In genomic region chr5:141240841-141241543, GRCm38 (mm10) we compare ENCODE assay signal across 8 mouse cellular contexts. TPM values are rescaled to one million over a fixed set of nuclear protein-coding genes. Genes with fewer than 3 reads are reported as not detected.
DNase-seq lines count a peak whose midpoint lies in the region; ATAC-seq and TF ChIP-seq lines count a peak whose summit lies in the region.

Sdk1 (plus strand) TSS chr5:141241490.

- TF ChIP-seq POLR2A in bone marrow macrophage, adult 2 months (IDR thresholded peaks at IDR 0.05; ENCODE audit: borderline replicate concordance, low read depth, low read length) = no peak
- no peak for TF ChIP-seq POLR2A in heart, adult 2 months (IDR thresholded peaks at IDR 0.05; ENCODE audit: insufficient read depth, low read depth, low read length)
- TF ChIP-seq POLR2A in kidney, adult 2 months (IDR thresholded peaks at IDR 0.05; ENCODE audit: low read depth, low read length) = no peak

- intact Hi-C loops in heart, adult 2 months (cut with DNase I) = loop anchor here (2.0 to 10.0 kb wide), 3 partner anchors 146 to 1214 kb away; no protein-coding TSS in a partner anchor

- H3K4me1 ChIP-seq in bone marrow macrophage, adult 2 months (ENCODE audit: control insufficient read depth, insufficient read depth, low read length) = no peaks in the 10 kb centered on the region
- H3K4me1 ChIP-seq in embryonic facial prominence, embryonic 12.5 days = peaks cover 27% of the 10 kb centered on the region
- peaks cover 2% of the 10 kb centered on the region for H3K4me1 ChIP-seq in heart, adult 2 months (ENCODE audit: control insufficient read depth, insufficient read depth, low read length)
- H3K4me1 ChIP-seq in kidney, adult 2 months (ENCODE audit: control insufficient read depth, insufficient read depth, low read length) = no peaks in the 10 kb centered on the region
- peaks cover 27% of the 10 kb centered on the region for H3K4me1 ChIP-seq in limb, embryonic 11.5 days (ENCODE audit: control insufficient read depth, insufficient read depth, low read length)
- H3K4me1 ChIP-seq in midbrain, embryonic 13.5 days (replicated peaks) = peaks cover 36% of the 10 kb centered on the region

- TF ChIP-seq CTCF in bone marrow macrophage, adult 2 months (IDR thresholded peaks at IDR 0.05; ENCODE audit: low read depth, low read length) = no peak
- peak; percentile 88 for TF ChIP-seq CTCF in heart, adult 2 months (IDR thresholded peaks at IDR 0.05)
- peak; percentile 59 for TF ChIP-seq CTCF in kidney, adult 2 months (conservative IDR thresholded peaks at IDR 0.05; ENCODE audit: insufficient read depth, insufficient read length, low read depth, low read length)

- no peak for TF ChIP-seq EP300 in heart, adult 2 months (IDR thresholded peaks at IDR 0.05; ENCODE audit: insufficient read depth, low read depth, low read length)

- H3K79me2 ChIP-seq in heart, adult 2 months (replicated peaks; ENCODE audit: control insufficient read depth, insufficient read depth, low read length) = no peaks in the 10 kb centered on the region

- no peak within 1 kb of the TSS for H3K27ac ChIP-seq in bone marrow macrophage, adult 2 months (ENCODE audit: insufficient read depth, low read depth, low read length)
- peak within 1 kb of the TSS; percentile 60 for H3K27ac ChIP-seq in embryonic facial prominence, embryonic 12.5 days
- H3K27ac ChIP-seq in heart, adult 2 months = no peak within 1 kb of the TSS
- H3K27ac ChIP-seq in kidney, adult 2 months (ENCODE audit: insufficient read depth, low read depth, low read length) = no peak within 1 kb of the TSS
- H3K27ac ChIP-seq in limb, embryonic 11.5 days (replicated peaks; ENCODE audit: low read depth, low read length) = peak within 1 kb of the TSS; percentile 42; the same call in 1 of the 2 replicates
- peak within 1 kb of the TSS; percentile 75 for H3K27ac ChIP-seq in midbrain, embryonic 13.5 days

- peak; percentile 95 to 96 for DNase-seq in heart, adult 2 months
- peak; percentile 96 for DNase-seq in kidney, adult 2 months
- DNase-seq in limb, embryonic 11.5 days (ENCODE audit: low spot score) = peak; percentile 99
- DNase-seq in spleen, adult 12 weeks (ENCODE audit: low spot score) = peak; percentile 61

- H3K27me3 ChIP-seq in embryonic facial prominence, embryonic 12.5 days = peaks cover 26% of the 10 kb centered on the region
- peaks cover 12% of the 10 kb centered on the region for H3K27me3 ChIP-seq in heart, adult 2 months (ENCODE audit: control insufficient read depth, insufficient read depth, low read length)
- no peaks in the 10 kb centered on the region for H3K27me3 ChIP-seq in kidney, adult 2 months (replicated peaks; ENCODE audit: control insufficient read depth, insufficient read depth, low read length)
- peaks cover 10% of the 10 kb centered on the region for H3K27me3 ChIP-seq in limb, embryonic 11.5 days (ENCODE audit: control insufficient read depth, insufficient read depth, low read length)
- peaks cover 62% of the 10 kb centered on the region for H3K27me3 ChIP-seq in midbrain, embryonic 13.5 days

- under 1% methylated on average over 71 of the region's 77 CpGs for WGBS in embryonic facial prominence, embryonic 12.5 days
- WGBS in heart, adult 2 months = under 1% methylated on average over 68 of the region's 77 CpGs
- 2% methylated on average over 77 of the region's 77 CpGs for WGBS in kidney, adult 2 months
- WGBS in limb, embryonic 11.5 days = under 1% methylated on average over 61 of the region's 77 CpGs
- WGBS in midbrain, embryonic 13.5 days = under 1% methylated on average over 56 of the region's 77 CpGs

- H3K36me3 ChIP-seq in embryonic facial prominence, embryonic 12.5 days = no peaks in the 10 kb centered on the region
- H3K36me3 ChIP-seq in heart, adult 2 months (ENCODE audit: control insufficient read depth, insufficient read depth, low read length) = no peaks in the 10 kb centered on the region
- H3K36me3 ChIP-seq in kidney, adult 2 months (ENCODE audit: control insufficient read depth, insufficient read depth, low read length) = no peaks in the 10 kb centered on the region
- no peaks in the 10 kb centered on the region for H3K36me3 ChIP-seq in limb, embryonic 11.5 days (ENCODE audit: control insufficient read depth, insufficient read depth, low read length)
- H3K36me3 ChIP-seq in midbrain, embryonic 13.5 days = no peaks in the 10 kb centered on the region

- peak within 1 kb of the TSS; percentile 95 for H3K4me2 ChIP-seq in embryonic facial prominence, embryonic 12.5 days (replicated peaks)
- H3K4me2 ChIP-seq in limb, embryonic 11.5 days (ENCODE audit: low read depth, severe bottlenecking) = peak within 1 kb of the TSS; percentile 97
- H3K4me2 ChIP-seq in midbrain, embryonic 13.5 days (replicated peaks) = peak within 1 kb of the TSS; percentile 95

- peak within 1 kb of the TSS; percentile 81 for H3K9ac ChIP-seq in embryonic facial prominence, embryonic 12.5 days
- peak within 1 kb of the TSS; percentile 97 for H3K9ac ChIP-seq in heart, adult 2 months (ENCODE audit: low read depth, low read length)
- peak within 1 kb of the TSS; percentile 78 for H3K9ac ChIP-seq in limb, embryonic 11.5 days (ENCODE audit: low read length)
- peak within 1 kb of the TSS; percentile 80 for H3K9ac ChIP-seq in midbrain, embryonic 13.5 days (replicated peaks)

- ATAC-seq in embryonic facial prominence, embryonic 12.5 days (ENCODE audit: insufficient number of reproducible peaks, insufficient read depth, low FRiP score, low TSS enrichment) = peak; percentile 89
- ATAC-seq in limb, embryonic 11.5 days (ENCODE audit: insufficient number of reproducible peaks, low FRiP score, low TSS enrichment, low read depth) = peak; percentile 94
- peak; percentile 95 for ATAC-seq in midbrain, embryonic 13.5 days
- ATAC-seq in erythroid progenitor cell, adult 5-6 weeks (replicated peaks; ENCODE audit: low FRiP score, poor library complexity, severe bottlenecking) = no peak

- H3K4me3 ChIP-seq in bone marrow macrophage, adult 2 months (ENCODE audit: insufficient read depth, low read length) = peak within 1 kb of the TSS; percentile 55
- peak within 1 kb of the TSS; percentile 65 for H3K4me3 ChIP-seq in embryonic facial prominence, embryonic 12.5 days
- H3K4me3 ChIP-seq in heart, adult 2 months = peak within 1 kb of the TSS; percentile 54
- peak within 1 kb of the TSS; percentile 67 for H3K4me3 ChIP-seq in kidney, adult 2 months (ENCODE audit: insufficient read depth, low read depth, low read length)
- peak within 1 kb of the TSS; percentile 56 for H3K4me3 ChIP-seq in limb, embryonic 11.5 days (ENCODE audit: low read depth, low read length)
- peak within 1 kb of the TSS; percentile 69 for H3K4me3 ChIP-seq in midbrain, embryonic 13.5 days (replicated peaks)

- H3K9me3 ChIP-seq in embryonic facial prominence, embryonic 12.5 days = no peaks in the 10 kb centered on the region
- H3K9me3 ChIP-seq in limb, embryonic 11.5 days (ENCODE audit: control insufficient read depth, low read length) = no peaks in the 10 kb centered on the region
- no peaks in the 10 kb centered on the region for H3K9me3 ChIP-seq in midbrain, embryonic 13.5 days

RNA-seq across cellular contexts. Expression of gene Sdk1, which starts in this region (rescaled TPM):
- polyA plus RNA-seq in bone marrow macrophage, adult 2 months (2012; ENCODE audit: insufficient read depth, insufficient read length, missing spikeins) = 0.11 and 0.55 TPM in 2 replicates
- 2.9 and 3.3 TPM in 2 replicates for polyA plus RNA-seq in embryonic facial prominence, embryonic 12.5 days (2016; fragmentation: Nextera tagmentation; extraction: Ambion mirVana)
- total RNA-seq in heart, adult 2 months (2021) = 1 to 10 TPM in 1 of 2 experiments, under 1 TPM in 1; 0.94 to 1.0 TPM
- 0.33 and 0.94 TPM in 2 replicates for polyA plus RNA-seq in heart, adult 2 months (2012; rRNA removed)
- 0.63 and 0.86 TPM in 2 replicates for polyA plus RNA-seq in kidney, adult 2 months (2012; rRNA removed)
- polyA plus RNA-seq in limb, embryonic 11.5 days (2014; fragmentation: Nextera tagmentation; extraction: Ambion mirVana) = 1.2 and 1.3 TPM in 2 replicates
- polyA plus RNA-seq in midbrain, embryonic 13.5 days (2015; fragmentation: Nextera tagmentation; extraction: Ambion mirVana) = 1.7 and 2.0 TPM in 2 replicates
- not detected in 2 replicates for total RNA-seq in erythroid progenitor cell, adult 5-6 weeks (2015; ENCODE audit: low replicate concordance)
- total RNA-seq in erythroid progenitor cell, adult 5-6 weeks (2017; ENCODE audit: low replicate concordance) = not detected in 2 replicates

Comparison
In these comparisons a context has a peak if more than half of its experiments do, and no peak if none do; other contexts are left out.
1. Peak in DNase-seq and H3K4me3 ChIP-seq in kidney, adult 2 months; RNA of the gene not detected or under 1 TPM.
2. H3K27ac ChIP-seq: peak in embryonic facial prominence, embryonic 12.5 days (single experiment), limb, embryonic 11.5 days (single experiment) and midbrain, embryonic 13.5 days (single experiment); none in bone marrow macrophage, adult 2 months (single experiment), heart, adult 2 months (single experiment) and kidney, adult 2 months (single experiment).
3. Peak in every context shown above with its lines, with median percentiles within 50 percentile points of each other: H3K4me3 ChIP-seq, H3K4me2 ChIP-seq, H3K9ac ChIP-seq and DNase-seq.